Mouse (Mus musculus) intestine, embryonic 15.5 days (tissue): ENCODE data around the gene Prkce. TPM values are rescaled to one million over a fixed set of nuclear protein-coding genes. Genes with fewer than 3 reads are reported as not detected.

Experiments used
- ATAC-seq: fragments of 200-750 bp; cut with Nextera tagmentation; 2 replicates; pipeline ENCODE4 v1.8.0; 2017; ENCODE audit warnings: moderate TSS enrichment, moderate library complexity
- H3K27ac ChIP-seq: fragments of 300-500 bp; sonication (generic); 2 replicates; pipeline ENCODE4 v1.5.1; 2015; ENCODE audit warnings: mild to moderate bottlenecking, inconsistent platforms
- H3K27me3 ChIP-seq: fragments of 300-500 bp; sonication (generic); replicated peaks from 2 replicates; pipeline ENCODE4 v1.6.1; 2015; ENCODE audit warnings: inconsistent platforms
- H3K36me3 ChIP-seq: fragments of 300-500 bp; sonication (generic); 2 replicates; pipeline ENCODE4 v1.6.1; 2015; ENCODE audit warnings: inconsistent platforms
- H3K4me1 ChIP-seq: fragments of 300-500 bp; sonication (generic); replicated peaks from 2 replicates; pipeline ENCODE4 v1.6.1; 2015; ENCODE audit warnings: inconsistent platforms
- H3K4me2 ChIP-seq: fragments of 300-500 bp; sonication (generic); replicated peaks from 2 replicates; pipeline ENCODE4 v1.6.1; 2015; ENCODE audit warnings: mild to moderate bottlenecking, inconsistent platforms
- H3K4me3 ChIP-seq: fragments of 300-500 bp; sonication (generic); replicated peaks from 2 replicates; pipeline ENCODE4 v1.5.1; 2015; ENCODE audit warnings: inconsistent platforms
- H3K9ac ChIP-seq: fragments of 300-500 bp; sonication (generic); 2 replicates; pipeline ENCODE4 v1.6.1; 2015; ENCODE audit warnings: inconsistent platforms
- H3K9me3 ChIP-seq: fragments of 300-500 bp; sonication (generic); 2 replicates; pipeline ENCODE4 v1.6.1; 2016; ENCODE audit warnings: inconsistent platforms
- WGBS: fragments of 180-500 bp; shearing (Covaris S2); methylation state at CpG from one replicate; pipeline ENCODE4 v1.1.7; 2015; 5-methylcytosine and 5-hydroxymethylcytosine counted together
- polyA plus RNA-seq: library from polyadenylated mRNA; unstranded; fragments of >200 nt; fragmentation: Nextera tagmentation; extraction: Ambion mirVana; gene quantifications from 2 replicates; pipeline ENCODE4 v1.2.1, GENCODE M21; 2015

The Prkce gene
- polyA plus RNA-seq, 1 experiment from 2014 or later, result 6.6 TPM

GRCm38 (mm10) chr17:86337076-86337475 is 169.5 kb downstream of the Prkce start:
- H3K9me3 ChIP-seq, result no peaks in the 10 kb centered on the region
- no peak overlapping the region for H3K9ac ChIP-seq
- no peaks in the 10 kb centered on the region for H3K36me3 ChIP-seq
- H3K4me2 ChIP-seq, result no peak overlapping the region
- peaks cover 6% of the 10 kb centered on the region; the same call in 1 of the 2 replicates for H3K4me1 ChIP-seq
- ATAC-seq, result peak; percentile 10; the same call in 1 of the 2 replicates
- H3K4me3 ChIP-seq, result no peak overlapping the region
- no peaks in the 10 kb centered on the region for H3K27me3 ChIP-seq
- WGBS, result 53% methylated on average over 3 of the region's 3 CpGs
- H3K27ac ChIP-seq, result no peak overlapping the region

DNA sequence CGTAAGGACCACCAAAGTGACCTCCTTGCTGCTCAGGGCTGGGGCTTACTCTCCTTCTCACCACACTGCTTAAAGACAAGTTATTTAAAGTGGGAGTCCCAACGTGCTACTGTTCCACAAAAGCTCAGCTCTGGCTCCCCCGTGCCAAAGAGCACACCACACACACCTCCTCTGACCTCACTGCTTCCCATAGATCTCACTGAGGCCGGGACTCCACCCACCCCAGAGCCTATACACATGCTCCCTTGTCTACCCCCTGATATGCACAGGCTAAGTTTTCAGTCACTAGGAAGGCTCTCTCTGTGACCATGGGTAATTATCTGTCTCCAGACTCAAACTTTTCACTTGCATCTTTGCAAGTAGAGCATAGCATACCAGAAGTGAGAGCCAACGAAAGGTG is 170.7 kb downstream of the Prkce start:
- Histone ChIP-seq H3K9me3 (no peaks in the 10 kb centered on the region), H3K4me1 (peaks cover 6% of the 10 kb centered on the region; the same call in 1 of the 2 replicates), H3K4me2 (no peak overlapping the region), H3K36me3 (no peaks in the 10 kb centered on the region), H3K9ac (no peak overlapping the region), H3K4me3 (no peak overlapping the region), H3K27me3 (no peaks in the 10 kb centered on the region), H3K27ac (no peak overlapping the region)
- WGBS, result 73% methylated on average over 5 of the region's 5 CpGs
- ATAC-seq, result no peak

GRCm38 (mm10) chr17:86344032-86344431 is 176.4 kb downstream of the Prkce start:
- Histone ChIP-seq H3K27me3 (no peaks in the 10 kb centered on the region), H3K4me3 (no peak overlapping the region), H3K4me1 (no peaks in the 10 kb centered on the region), H3K9ac (no peak overlapping the region), H3K36me3 (no peaks in the 10 kb centered on the region), H3K4me2 (no peak overlapping the region), H3K27ac (no peak overlapping the region), H3K9me3 (no peaks in the 10 kb centered on the region)
- WGBS, result 49% methylated on average over 8 of the region's 8 CpGs
- ATAC-seq, result no peak

GRCm38 (mm10) chr17:86345234-86346005 is 177.8 kb downstream of the Prkce start:
- 93% methylated on average over 22 of the region's 22 CpGs for WGBS
- ATAC-seq, result no peak

DNA sequence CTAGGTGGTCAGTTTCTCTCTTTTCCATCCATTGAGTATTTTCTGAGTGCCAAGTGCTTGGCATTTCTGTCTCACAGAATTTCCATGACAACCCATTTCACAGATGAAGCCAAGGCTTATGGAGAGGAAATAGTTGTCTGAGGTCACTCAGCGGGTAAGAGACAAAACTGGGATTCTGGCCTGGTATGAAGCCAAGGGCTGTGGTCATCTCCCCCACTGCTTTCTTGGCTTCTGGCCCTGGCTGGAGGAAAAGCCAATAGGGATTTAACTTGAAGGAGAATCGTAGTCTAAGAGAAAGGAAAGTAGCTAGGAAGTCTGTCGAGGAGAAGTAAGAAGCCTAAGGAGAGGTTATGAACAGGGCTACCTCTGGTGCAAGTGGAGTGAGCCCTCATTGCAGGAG is 182.7 kb downstream of the Prkce start:
- no peak overlapping the region for H3K4me2 ChIP-seq
- 58% methylated on average over 3 of the region's 3 CpGs for WGBS
- no peak overlapping the region for H3K4me3 ChIP-seq

More at GRCm38 (mm10) chr17:86345234-86346005, 177.8 kb downstream of the Prkce start:
- Histone ChIP-seq H3K4me3 (no peak overlapping the region), H3K9me3 (no peaks in the 10 kb centered on the region), H3K36me3 (no peaks in the 10 kb centered on the region), H3K27me3 (no peaks in the 10 kb centered on the region), H3K27ac (no peak overlapping the region), H3K9ac (no peak overlapping the region), H3K4me1 (peaks cover 1% of the 10 kb centered on the region), H3K4me2 (no peak overlapping the region)

GRCm38 (mm10) chr17:86350791-86351261 is 183.2 kb downstream of the Prkce start:
- no peak overlapping the region for H3K4me3 ChIP-seq
- H3K4me1 ChIP-seq, result peaks cover 13% of the 10 kb centered on the region
- H3K9me3 ChIP-seq, result no peaks in the 10 kb centered on the region
- WGBS, result 56% methylated on average over 12 of the region's 12 CpGs
- no peak overlapping the region for H3K9ac ChIP-seq
- no peaks in the 10 kb centered on the region for H3K27me3 ChIP-seq
- H3K36me3 ChIP-seq, result no peaks in the 10 kb centered on the region
- H3K27ac ChIP-seq, result peak overlapping the region; percentile 51; the same call in 1 of the 2 replicates
- H3K4me2 ChIP-seq, result no peak overlapping the region
- ATAC-seq, result peak; percentile 43; the same call in 1 of the 2 replicates

More for the DNA sequence above, 182.7 kb downstream of the Prkce start:
- H3K9me3 ChIP-seq, result no peaks in the 10 kb centered on the region
- ATAC-seq, result peak; percentile 28
- H3K27ac ChIP-seq, result no peak overlapping the region
- no peak overlapping the region for H3K9ac ChIP-seq
- peaks cover 13% of the 10 kb centered on the region for H3K4me1 ChIP-seq
- no peaks in the 10 kb centered on the region for H3K27me3 ChIP-seq
- H3K36me3 ChIP-seq, result no peaks in the 10 kb centered on the region

DNA sequence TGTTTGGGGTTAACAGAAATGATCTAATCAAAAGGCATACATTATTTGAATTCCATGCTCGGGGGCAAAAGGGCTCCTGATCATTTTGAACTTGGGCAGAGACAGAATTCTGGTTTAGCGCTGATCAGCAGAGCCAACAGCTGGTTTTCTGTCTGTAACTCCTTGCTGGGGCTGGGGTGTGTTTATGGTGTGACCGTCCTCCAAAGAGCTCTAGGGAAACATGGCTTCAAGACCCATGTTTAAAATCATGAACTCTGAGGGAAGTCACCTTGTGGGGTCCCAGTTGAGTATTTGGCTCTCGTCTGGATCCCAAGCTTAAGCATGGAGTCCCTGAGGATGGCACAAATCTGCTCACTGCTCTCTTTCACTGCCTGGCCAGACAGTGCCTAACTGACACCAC is 183.7 kb downstream of the Prkce start:
- Histone ChIP-seq H3K4me1 (peaks cover 16% of the 10 kb centered on the region), H3K9me3 (no peaks in the 10 kb centered on the region), H3K9ac (no peak overlapping the region), H3K4me2 (no peak overlapping the region), H3K36me3 (no peaks in the 10 kb centered on the region), H3K4me3 (no peak overlapping the region), H3K27ac (0 out of 2 replicates have a peak overlapping the region, but pooled peaks have one; percentile 51), H3K27me3 (no peaks in the 10 kb centered on the region)
- no peak for ATAC-seq
- 52% methylated on average over 4 of the region's 4 CpGs for WGBS

DNA sequence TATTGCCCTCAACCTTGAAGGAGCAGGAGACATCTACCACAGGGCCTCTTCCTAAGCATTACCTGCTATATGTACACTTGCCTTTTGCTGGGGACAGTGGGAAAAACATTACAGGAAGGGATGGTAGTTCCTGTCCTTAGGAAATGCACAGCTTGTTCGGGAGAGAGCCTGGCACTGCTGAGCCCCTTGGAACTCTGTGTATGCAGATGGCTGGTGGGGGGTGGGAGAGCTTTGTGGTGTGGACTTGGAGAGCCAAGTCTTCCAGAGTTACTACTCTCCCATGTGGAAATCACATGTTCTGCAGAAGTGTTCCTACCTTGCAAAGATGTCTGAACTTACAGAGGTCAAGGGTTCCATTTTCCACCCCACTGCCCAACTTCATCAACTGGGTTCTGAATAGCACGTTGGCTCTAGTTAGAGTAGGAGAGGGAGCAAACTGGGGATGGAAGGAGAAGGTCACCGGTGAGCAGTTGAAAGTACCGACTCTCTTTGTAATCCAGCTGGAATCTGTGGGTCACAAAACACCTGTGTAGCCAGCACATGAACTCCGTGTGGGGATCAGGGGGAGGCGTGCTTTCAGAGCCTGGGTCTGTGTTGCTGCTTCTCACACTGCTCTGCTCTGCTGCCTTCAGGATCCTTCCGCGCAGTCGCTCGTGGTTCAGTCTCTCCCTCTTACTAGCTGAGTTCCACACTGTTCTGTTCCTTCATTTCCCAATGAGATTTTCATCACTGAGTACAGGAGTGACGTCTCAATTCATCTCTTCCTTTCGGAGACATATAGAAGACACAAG is 184.9 kb downstream of the Prkce start:
- WGBS, result 84% methylated on average over 12 of the region's 12 CpGs
- Histone ChIP-seq H3K4me1 (peaks cover 16% of the 10 kb centered on the region), H3K4me3 (no peak overlapping the region), H3K27me3 (no peaks in the 10 kb centered on the region), H3K9me3 (no peaks in the 10 kb centered on the region), H3K36me3 (no peaks in the 10 kb centered on the region), H3K9ac (no peak overlapping the region), H3K4me2 (no peak overlapping the region), H3K27ac (no peak overlapping the region)
- no peak for ATAC-seq

- 58% methylated on average over 4 of the region's 4 CpGs for WGBS
Measured at GRCm38 (mm10) chr17:86353679-86354078, 186.1 kb downstream of the Prkce start.

GRCm38 (mm10) chr17:86354101-86354500 is 186.5 kb downstream of the Prkce start:
- Histone ChIP-seq H3K4me3 (no peak overlapping the region), H3K4me1 (peaks cover 26% of the 10 kb centered on the region), H3K36me3 (no peaks in the 10 kb centered on the region), H3K9ac (no peak overlapping the region), H3K27me3 (no peaks in the 10 kb centered on the region), H3K27ac (no peak overlapping the region), H3K9me3 (no peaks in the 10 kb centered on the region), H3K4me2 (no peak overlapping the region)
- no peak for ATAC-seq
- WGBS, result 79% methylated on average over 4 of the region's 4 CpGs

More at GRCm38 (mm10) chr17:86353679-86354078, 186.1 kb downstream of the Prkce start:
- Histone ChIP-seq H3K27ac (no peak overlapping the region), H3K9me3 (no peaks in the 10 kb centered on the region), H3K4me1 (peaks cover 23% of the 10 kb centered on the region), H3K36me3 (no peaks in the 10 kb centered on the region), H3K4me3 (no peak overlapping the region), H3K9ac (no peak overlapping the region), H3K4me2 (no peak overlapping the region), H3K27me3 (no peaks in the 10 kb centered on the region)
- ATAC-seq, result no peak

DNA sequence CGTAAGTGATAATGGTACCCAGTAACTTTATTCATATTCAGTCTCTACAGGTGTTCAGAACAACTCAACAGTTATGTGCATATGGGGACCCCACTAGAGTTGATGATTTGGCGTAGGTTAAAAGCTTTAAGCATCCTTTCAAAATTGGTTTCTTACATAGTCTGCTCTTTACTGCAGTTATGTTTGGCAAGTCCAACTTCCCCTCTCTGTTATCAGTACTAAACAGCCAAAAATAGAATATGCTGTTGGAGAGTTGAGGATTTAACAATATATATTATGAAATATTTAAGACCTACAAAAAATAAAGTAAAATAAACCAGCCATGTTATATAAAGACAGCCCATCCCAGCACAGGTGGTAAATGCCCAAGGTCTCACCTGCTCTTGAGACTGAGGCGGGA is 187.3 kb downstream of the Prkce start:
- H3K36me3 ChIP-seq, result no peaks in the 10 kb centered on the region
- WGBS, result 90% methylated on average over 3 of the region's 3 CpGs

GRCm38 (mm10) chr17:86355318-86355717 is 187.7 kb downstream of the Prkce start:
- H3K9ac ChIP-seq, result no peak overlapping the region
- 72% methylated on average over 2 of the region's 2 CpGs for WGBS
- H3K27ac ChIP-seq, result no peak overlapping the region
- H3K4me1 ChIP-seq, result peaks cover 26% of the 10 kb centered on the region
- H3K4me2 ChIP-seq, result no peak overlapping the region
- no peaks in the 10 kb centered on the region for H3K27me3 ChIP-seq
- ATAC-seq, result no peak
- no peaks in the 10 kb centered on the region for H3K9me3 ChIP-seq
- H3K36me3 ChIP-seq, result no peaks in the 10 kb centered on the region
- no peak overlapping the region for H3K4me3 ChIP-seq

More for the DNA sequence above, 187.3 kb downstream of the Prkce start:
- H3K27me3 ChIP-seq, result no peaks in the 10 kb centered on the region
- H3K4me1 ChIP-seq, result peaks cover 26% of the 10 kb centered on the region
- H3K4me2 ChIP-seq, result no peak overlapping the region
- H3K4me3 ChIP-seq, result no peak overlapping the region
- no peak overlapping the region for H3K9ac ChIP-seq
- H3K9me3 ChIP-seq, result no peaks in the 10 kb centered on the region
- no peak overlapping the region for H3K27ac ChIP-seq
- no peak for ATAC-seq
